Mouse (Mus musculus) cortical plate, adult 2 months (tissue): ENCODE measurements around the gene Abcc5. TPM values are rescaled to one million over a fixed set of nuclear protein-coding genes. Genes with fewer than 3 reads are reported as not detected.
A peak's percentile ranks its signal among the peaks of the same experiment; 100 is the strongest.
"Not testable (repeated sequence)": the region's sequence is repeated elsewhere in the genome, so short reads cannot be mapped to it uniquely, and the experiment has no call there.

ENCODE experiments used
- H3K27ac ChIP-seq: fragments of 200-500 bp; 2 replicates; pipeline ENCODE4 v1.5.1; 2012; ENCODE audit warnings: low read length, control low read depth, inconsistent platforms; ENCODE audit not compliant: insufficient read depth
- H3K4me1 ChIP-seq: fragments of 200-500 bp; 2 replicates; pipeline ENCODE4 v1.6.1; 2011; ENCODE audit warnings: low read length; ENCODE audit not compliant: control insufficient read depth, insufficient read depth
- H3K4me3 ChIP-seq: fragments of 200-500 bp; 2 replicates; pipeline ENCODE4 v1.5.1; 2011; ENCODE audit warnings: mild to moderate bottlenecking, low read length, control low read depth; ENCODE audit not compliant: insufficient read depth
- CTCF ChIP-seq: fragments of 200-500 bp; IDR thresholded peaks from 2 replicates; pipeline ENCODE4 v1.5.1; 2011; ENCODE audit warnings: mild to moderate bottlenecking, control low read depth, low read length; ENCODE audit not compliant: insufficient read depth; ENCODE audit errors: extremely low read depth
- POLR2A ChIP-seq: fragments of 200-500 bp; IDR thresholded peaks from 2 replicates; pipeline ENCODE4 v1.6.1; 2011; ENCODE audit warnings: mild to moderate bottlenecking, low read length, control low read depth; ENCODE audit not compliant: insufficient read depth; ENCODE audit errors: extremely low read depth
- polyA plus RNA-seq: library from polyadenylated mRNA; depleted of rRNA; stranded (reverse); fragments of >200 nt; gene quantifications from 2 replicates; pipeline ENCODE4 v1.2.3, GENCODE M21; 2012; rRNA removed

The Abcc5 gene
- polyA plus RNA-seq = 296 and 313 TPM in 2 replicates

DNA sequence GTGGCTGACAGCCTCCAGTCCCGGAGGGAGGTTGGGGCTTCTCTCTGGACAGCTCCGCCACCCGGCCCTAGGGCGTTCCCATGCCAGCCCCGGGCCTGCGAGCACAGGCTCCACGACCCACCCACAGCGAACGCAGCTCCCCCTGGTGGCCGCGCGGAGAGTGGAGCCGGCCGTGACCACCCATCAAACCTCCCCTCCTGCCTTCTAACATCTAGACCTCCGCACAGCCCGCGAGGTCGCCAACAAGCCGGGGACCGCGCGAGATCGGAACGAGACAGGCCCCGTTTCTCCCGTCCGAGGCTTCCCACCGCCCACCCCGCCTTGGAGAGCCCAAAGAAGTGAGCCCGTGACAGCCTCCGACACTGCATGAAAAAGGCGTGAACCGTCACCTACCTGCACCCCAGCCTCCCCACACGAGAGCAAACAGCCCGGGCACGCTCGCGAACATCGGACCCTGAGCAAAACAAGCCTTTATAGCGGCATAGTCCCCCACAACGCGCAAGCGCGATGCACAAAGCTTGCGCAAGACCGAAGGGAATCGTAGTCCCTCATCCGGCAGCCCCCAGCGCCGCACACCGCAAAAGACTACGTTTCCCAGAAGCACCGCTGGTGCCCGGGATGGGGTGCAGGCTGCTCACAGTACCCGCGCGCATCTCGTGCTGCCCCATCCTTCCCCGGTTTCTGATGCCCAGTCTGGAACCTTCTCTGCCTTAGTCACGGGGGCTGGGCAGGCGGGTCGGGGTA, at the start of gene Abcc5:
TSS of gene Abcc5 (minus strand) at position 540 of the 744 bp plus-strand sequence.
- TF ChIP-seq CTCF = peak; percentile 63
- TF ChIP-seq POLR2A = peak; percentile 93
- no peaks in the 10 kb centered on the region; the same call in 1 of the 2 replicates for H3K4me1 ChIP-seq
- H3K4me3 ChIP-seq = peak within 1 kb of the TSS; percentile 71

DNA sequence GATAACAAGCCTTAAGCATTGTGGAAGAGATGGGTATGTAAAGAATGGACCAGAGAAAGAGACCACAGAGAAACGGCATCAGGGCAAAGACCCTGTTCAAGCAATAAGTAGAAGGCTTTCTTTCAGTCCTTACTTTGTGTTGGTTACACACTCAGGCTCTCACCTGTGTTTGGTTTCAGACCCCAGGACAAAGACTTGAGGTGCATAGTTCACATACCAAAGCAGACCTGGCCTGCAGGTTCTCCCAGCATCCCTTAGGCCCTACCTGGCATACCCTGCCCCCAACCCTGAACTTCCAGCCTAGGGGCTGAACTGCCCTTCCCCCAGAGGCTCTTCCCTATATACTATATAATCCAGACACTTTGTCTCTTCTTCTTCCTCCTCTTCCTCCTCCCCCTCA, 49.1 kb upstream of the Abcc5 start:
- H3K4me1 ChIP-seq = no peaks in the 10 kb centered on the region
- TF ChIP-seq POLR2A (no peak), CTCF (no peak)

More for the DNA sequence above, at the start of gene Abcc5:
- peak within 1 kb of the TSS; percentile 95 for H3K27ac ChIP-seq

DNA sequence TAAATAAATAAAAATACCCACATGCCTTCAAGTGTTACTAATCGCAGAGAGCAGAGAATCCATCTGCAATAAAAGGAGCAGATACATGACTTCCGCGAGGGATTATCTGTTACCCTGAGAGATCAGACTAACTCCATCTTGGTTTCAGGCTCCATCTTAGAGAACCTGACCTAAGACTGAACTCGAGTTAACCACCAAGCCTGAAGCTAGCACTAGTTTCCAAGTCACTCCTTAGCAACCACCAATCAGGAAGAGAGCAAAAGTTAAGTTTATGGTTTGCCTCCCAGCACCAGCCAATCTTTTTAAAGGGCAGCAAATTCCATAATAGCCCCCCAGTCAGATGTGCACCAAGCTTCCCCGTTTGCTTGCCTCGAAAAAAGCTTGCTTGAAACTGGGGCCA, 48.6 kb upstream of the Abcc5 start:
- TF ChIP-seq POLR2A = no peak
- no peak for TF ChIP-seq CTCF
- Histone ChIP-seq H3K27ac (no peak overlapping the region), H3K4me3 (no peak overlapping the region), H3K4me1 (no peaks in the 10 kb centered on the region)

More for the DNA sequence above, 49.1 kb upstream of the Abcc5 start:
- Histone ChIP-seq H3K27ac (no peak overlapping the region), H3K4me3 (no peak overlapping the region)

DNA sequence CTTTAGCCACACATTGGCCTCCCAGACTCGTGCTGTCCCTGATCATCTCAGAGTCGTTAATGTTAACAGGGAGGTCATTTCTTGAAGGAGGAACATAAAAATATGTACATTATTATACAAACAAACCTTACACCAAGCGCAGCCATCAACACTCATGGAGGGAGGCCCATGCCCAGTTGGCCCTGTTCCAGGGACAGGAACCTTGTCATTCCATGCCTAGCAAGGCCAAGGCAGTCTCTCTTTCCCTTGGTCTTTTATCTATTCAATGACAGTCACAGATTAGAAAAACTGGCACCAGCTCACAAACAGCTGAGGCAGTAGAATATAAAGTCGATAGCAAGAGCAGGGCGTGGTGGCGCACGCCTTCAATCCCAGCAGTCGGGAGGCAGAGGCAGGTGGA, 48.0 kb upstream of the Abcc5 start:
- no peak for TF ChIP-seq POLR2A
- no peak for TF ChIP-seq CTCF
- no peaks in the 10 kb centered on the region for H3K4me1 ChIP-seq
- H3K27ac ChIP-seq = no peak overlapping the region
- H3K4me3 ChIP-seq = no peak overlapping the region

GRCm38 (mm10) chr16:20473748-20474147, 47.6 kb upstream of the Abcc5 start:
- no peak for TF ChIP-seq POLR2A
- no peak for TF ChIP-seq CTCF
- H3K4me1 ChIP-seq = no peaks in the 10 kb centered on the region
- H3K4me3 ChIP-seq = no peak overlapping the region
- H3K27ac ChIP-seq = no peak overlapping the region

DNA sequence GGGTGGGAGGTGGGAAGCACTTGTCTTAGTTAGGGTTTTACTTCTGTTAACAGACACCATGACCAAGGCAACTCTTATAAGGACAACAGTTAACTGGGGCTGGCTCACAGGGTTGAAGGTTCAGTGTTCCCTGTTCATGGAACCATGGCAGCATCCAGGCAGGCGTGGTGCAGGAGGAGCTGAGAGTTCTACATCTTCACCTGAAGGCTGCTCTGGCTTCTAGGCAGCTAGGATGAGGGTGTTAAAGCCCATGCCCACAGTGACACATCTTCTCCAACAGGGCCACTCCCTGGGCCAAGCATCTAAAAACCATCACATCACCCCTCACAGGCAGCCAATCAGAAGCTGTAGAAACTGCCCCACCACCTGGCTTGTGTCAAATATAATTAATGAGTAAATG, 45.5 kb upstream of the Abcc5 start:
- H3K4me1 ChIP-seq = no peaks in the 10 kb centered on the region
- no peak overlapping the region for H3K4me3 ChIP-seq
- no peak overlapping the region for H3K27ac ChIP-seq
- TF ChIP-seq POLR2A (no peak), CTCF (no peak)

- TF ChIP-seq POLR2A (no peak), CTCF (no peak)
- H3K4me1 ChIP-seq = no peaks in the 10 kb centered on the region
- H3K4me3 ChIP-seq = no peak overlapping the region
- no peak overlapping the region for H3K27ac ChIP-seq
These were observed 44.8 kb upstream of the Abcc5 start for GRCm38 (mm10) chr16:20470981-20471380.

DNA sequence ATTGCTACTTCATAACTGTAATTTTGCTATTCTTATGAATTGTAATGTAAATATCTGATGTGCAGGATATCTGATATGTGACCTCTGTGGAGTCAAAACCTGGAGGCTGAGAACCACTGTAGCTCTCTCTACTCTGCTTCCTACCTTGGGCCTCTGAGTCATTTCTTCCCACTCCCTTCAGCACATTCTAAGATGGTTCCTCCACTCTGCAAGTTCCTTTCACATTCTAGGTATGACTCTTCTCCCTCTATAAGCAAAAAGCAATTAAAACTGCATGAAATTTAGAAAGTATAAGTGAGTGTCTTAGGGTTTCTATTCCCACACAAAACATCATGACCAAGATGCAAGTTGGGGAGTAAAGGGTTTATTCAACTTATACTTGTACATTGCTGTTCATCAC, 38.5 kb upstream of the Abcc5 start:
- no peak for TF ChIP-seq POLR2A
- no peak for TF ChIP-seq CTCF
- Histone ChIP-seq H3K4me3 (no peak overlapping the region), H3K27ac (no peak overlapping the region), H3K4me1 (no peaks in the 10 kb centered on the region)

GRCm38 (mm10) chr16:20458736-20459135, 32.5 kb upstream of the Abcc5 start:
- not testable (repeated sequence) for H3K27ac ChIP-seq, H3K4me3 ChIP-seq, H3K4me1 ChIP-seq

GRCm38 (mm10) chr16:20456106-20456505, 29.9 kb upstream of the Abcc5 start:
- TF ChIP-seq CTCF = no peak
- no peak for TF ChIP-seq POLR2A
- no peaks in the 10 kb centered on the region for H3K4me1 ChIP-seq
- no peak overlapping the region for H3K4me3 ChIP-seq
- no peak overlapping the region for H3K27ac ChIP-seq

DNA sequence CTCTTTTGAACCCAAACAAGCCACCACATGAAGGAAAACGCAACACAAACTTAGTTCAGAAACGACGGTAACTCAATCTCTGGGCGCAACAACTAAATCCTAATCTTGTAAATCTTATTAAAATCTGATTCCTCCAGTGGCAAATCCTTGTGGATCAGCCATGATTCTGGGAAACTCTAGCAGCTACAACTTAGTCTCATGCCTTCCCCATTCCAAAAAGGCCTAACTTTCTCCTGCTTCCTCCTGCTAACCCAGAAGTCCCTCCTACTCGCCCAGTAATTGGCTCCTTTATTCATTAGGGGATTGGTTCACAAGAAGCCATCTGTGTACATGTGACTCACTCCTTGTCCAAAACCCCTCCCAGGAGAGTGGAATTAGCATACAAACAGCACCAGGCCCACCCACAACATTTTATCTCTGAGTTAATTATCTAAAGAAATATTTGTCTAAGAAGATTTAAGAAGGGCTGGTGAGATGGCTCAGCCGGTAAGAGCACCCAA, 28.0 kb upstream of the Abcc5 start:
- Histone ChIP-seq H3K4me3 (no peak overlapping the region), H3K27ac (no peak overlapping the region), H3K4me1 (no peaks in the 10 kb centered on the region)
- TF ChIP-seq POLR2A = no peak
- TF ChIP-seq CTCF = no peak
